Mouse (Mus musculus): ENCODE measurements at regions not wholly inside any gene's neighbourhood (a gene's known extent, or its start where the extent isn't known, plus 50 kb on each side); places are given as distances from the start of the nearest gene placed in this dataset.

DNA sequence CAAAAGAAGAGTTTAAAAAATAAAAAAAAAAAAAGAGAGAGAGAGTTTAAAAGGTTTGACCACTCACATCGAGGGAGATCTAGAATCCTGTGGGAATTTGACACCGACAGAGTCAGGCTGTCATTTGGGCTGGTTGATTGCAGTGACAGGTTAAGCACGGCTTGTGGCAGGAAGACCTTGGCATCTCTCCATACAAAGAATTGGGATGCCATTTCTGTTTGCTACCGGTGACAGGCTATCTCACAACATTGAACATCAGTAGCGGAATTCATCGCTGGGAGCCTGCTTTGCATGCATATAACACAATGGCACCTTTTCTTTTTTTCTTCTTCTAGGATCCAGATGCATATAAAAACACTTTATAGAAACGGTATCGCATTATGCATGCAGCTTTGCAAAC is 53.7 kb upstream of the Gm26657 start:
- no peak for DNase-seq (ENCODE audit: extremely low read depth, low read depth, low spot score)

DNA sequence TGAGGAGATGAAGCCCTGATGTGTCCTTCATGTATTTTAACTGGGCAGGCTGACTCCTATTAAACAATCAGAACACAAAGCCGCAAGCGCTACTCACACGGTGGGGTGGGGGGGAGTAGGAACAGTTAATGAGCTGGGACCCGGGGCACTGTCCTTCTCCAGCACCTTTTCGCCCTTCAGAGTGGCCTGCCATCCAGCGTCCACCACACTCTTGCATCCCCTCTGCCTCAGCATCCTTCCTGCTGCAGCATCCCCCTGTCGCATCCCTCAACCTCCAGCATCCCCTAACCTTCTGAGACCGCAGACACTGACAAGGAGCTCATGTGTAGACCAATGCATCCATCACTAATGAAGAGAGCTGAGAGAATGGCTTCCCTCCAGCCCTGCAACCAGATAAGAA is 54.2 kb upstream of the Gm26657 start:
- DNase-seq (ENCODE audit: extremely low read depth, low read depth, low spot score) = no peak

DNA sequence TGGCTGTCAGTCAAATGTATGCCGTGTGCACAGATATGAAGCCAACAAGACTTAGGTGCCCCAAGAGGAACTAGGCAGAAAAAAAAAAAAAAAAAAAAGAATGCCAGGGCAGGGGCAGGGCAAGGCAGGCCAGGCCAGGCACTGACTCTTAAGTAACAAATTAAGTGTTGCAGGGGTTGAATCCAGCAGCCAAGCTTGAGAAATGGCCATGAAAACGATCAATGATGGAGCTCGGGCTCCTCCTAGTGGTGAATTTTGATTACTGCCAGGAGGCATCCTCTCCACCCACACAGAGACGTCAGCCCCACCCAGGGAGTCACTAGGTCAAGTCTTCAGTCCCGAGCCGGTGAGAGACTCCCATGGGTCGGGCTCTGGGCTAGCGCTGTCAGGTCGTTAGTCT is 54.7 kb upstream of the Gm26657 start:
- DNase-seq (ENCODE audit: extremely low read depth, low read depth, low spot score) = peak; percentile 42

DNA sequence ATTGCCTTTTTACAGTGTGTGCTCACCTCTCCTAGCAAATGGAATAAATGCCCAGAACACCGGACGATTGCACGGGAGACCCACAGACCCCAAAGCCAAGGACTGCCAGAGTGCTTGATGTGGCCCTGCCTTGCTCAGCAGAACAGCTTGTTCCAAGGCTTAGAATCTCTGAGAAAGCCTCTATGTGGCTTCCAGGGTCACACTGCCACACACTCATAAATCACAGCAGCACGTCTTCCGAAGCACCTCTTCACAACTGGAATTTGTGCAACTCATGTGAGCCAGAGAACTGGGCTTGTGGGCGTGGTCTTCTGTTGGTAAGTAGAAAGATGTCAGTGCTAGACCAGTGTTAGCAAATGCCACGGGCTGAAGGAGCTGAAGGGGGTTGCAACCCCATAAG is 55.8 kb upstream of the Gm26657 start:
- DNase-seq (ENCODE audit: extremely low read depth, low read depth, low spot score) = no peak

DNA sequence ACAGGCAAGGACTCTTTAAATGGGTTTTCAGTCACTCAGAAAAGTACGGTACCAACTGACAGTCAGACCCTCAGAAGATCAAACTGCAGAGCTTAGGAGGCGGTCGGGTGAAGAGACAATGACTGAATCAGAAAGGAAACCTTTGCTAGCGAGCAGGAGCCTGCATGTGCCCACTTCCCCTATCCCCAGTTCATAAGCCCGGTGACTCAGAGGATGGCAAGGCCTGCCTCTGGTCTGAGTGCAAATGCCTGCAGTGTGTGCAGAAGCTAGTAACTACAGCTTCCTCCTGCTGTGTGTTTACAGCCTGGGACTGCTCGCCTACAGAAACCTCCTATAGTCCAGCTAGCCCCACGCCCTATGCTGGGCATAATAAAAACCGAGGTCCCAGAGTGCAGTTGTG is 58.7 kb upstream of the Gm26657 start:
- no peak for DNase-seq (ENCODE audit: extremely low read depth, low read depth, low spot score)

DNA sequence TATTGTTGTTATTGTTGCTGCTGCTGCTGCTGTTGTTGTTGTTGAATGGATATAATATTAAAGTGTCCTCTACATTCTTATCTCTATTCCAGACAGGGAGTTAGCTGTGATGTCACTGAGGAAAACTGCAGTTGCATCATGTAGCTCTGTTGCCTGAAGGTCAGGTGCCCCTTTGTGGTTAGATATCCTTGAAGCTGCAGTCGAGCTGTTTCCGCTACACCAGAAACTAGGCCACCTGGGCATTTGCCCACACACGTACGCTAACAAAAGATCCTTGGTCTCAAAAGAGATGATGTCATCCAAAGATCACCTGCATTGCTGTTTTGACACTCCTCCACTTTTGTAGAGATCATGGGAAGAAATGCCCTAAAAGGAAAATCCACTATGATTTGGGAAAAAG is 66.0 kb upstream of the Gm26657 start:
- no peak for DNase-seq (ENCODE audit: extremely low read depth, low read depth, low spot score)

DNA sequence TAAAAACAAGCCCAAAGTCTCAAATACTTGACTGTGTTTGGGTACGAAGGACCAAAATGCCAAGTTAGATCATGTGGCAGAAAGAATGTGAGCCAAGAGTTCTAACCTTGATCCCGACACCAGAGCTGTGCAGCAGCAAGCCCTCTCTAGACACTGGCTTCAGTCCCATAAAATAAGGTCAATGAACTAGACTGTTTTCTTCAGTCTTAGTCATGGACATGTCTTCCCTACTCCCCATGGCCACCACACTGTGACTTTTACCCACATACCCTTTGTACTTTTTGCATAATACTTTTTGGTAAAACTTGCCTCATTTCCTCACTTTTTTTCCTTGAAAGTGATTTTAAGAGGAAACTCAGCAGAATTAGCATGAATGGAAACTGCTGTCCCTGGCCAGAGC is 74.9 kb upstream of the Gm26657 start:
- DNase-seq (ENCODE audit: extremely low read depth, low read depth, low spot score) = no peak

DNA sequence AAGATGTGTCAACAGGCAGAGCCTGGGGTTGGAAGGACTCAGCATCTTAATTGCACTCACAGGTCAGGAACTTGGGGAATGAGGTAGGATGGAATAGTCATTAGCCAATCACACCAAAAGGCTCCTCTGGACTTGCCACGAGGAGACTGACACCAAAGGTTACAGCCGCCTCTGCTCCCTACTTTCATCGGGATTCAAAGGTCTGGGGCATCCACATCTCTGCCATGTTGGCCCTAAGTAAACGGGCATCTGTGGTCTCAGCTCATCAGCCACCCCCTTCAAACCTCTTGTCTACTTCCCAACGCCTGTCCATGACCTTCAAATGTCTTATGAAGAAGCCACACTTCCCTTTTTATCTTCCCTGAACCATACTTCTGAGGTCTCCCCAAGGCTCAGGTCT is 78.1 kb upstream of the Gm26657 start:
- no peak for DNase-seq (ENCODE audit: extremely low read depth, low read depth, low spot score)

DNA sequence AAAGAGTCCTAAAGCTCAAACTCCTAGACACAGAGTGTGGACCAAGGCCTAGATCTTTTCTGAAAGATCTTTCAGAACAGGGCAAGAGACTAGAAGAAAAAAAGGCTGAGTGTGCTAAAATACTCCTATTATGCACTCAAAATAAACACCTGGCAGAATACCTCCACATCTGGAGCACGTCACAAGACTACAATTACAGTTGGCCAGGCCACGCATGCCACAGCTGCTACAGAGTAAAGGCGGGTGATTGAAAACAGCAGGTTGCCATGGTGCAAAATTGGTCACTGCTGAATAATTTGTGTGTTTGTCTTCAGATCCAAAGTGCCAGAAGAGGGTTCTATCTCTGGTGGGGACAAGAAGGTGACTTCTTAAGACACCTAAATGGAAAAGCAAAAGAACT is 82.8 kb upstream of the Gm26657 start:
- no peak for DNase-seq (ENCODE audit: extremely low read depth, low read depth, low spot score)

DNA sequence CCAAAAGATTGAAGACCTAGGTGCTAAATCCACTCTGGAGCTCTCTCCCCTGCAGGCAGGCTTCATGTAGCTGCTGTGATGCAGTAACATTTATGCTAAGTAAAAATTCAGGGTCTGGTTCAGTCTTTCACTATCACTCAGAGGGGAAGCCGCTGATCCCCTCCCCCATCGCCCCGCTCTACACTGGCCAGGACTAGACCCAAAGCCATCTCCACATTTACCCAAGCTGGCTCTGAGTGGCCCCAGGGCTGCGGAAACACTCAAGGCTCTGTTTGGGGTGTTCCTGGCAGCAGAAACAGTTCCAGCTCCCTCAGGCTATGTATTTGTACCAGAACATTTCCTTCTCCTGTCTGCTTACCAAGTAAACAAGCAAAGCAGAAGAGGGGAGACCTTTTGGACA is 85.5 kb upstream of the Gm26657 start:
- no peak for DNase-seq (ENCODE audit: extremely low read depth, low read depth, low spot score)

DNA sequence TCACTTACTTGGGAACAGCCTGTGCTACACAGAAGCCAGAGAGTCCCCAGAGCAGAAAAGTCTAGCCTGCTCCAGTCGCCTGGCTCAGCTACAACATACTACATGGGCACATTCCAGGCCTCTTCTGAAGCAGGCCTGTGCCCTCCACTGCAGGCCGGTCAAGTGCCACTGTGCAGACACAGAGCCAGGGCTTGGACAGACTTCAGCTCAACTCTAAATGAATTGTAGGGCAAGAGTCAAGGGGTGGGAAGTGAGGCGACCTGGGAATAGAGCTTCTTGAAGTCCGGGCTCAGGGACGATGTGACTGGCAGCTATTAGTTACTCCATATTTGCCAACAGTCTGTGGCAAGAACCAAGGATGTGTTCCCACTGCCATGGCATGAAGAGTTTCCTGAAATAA is 87.1 kb upstream of the Gm26657 start:
- DNase-seq (ENCODE audit: extremely low read depth, low read depth, low spot score) = no peak

DNA sequence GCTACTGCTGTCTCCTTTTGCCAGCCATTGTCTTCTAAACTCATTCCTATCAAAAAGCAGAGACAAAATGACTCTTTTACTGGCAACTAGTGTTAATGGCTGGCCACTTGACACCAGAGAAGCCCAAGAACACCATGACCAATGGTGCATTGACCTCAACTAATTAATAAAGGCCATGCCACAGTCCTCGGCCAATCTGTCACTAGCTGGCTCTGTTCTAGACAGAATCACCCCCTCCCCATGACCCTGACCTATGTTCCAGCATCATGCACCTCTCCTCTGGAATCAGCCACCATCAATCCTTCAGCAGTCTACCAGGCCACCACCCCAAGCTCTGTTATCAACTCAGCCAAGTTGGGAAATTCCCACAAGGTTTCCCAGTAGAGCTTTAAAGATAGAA is 90.1 kb upstream of the Gm26657 start:
- DNase-seq (ENCODE audit: extremely low read depth, low read depth, low spot score) = no peak

DNA sequence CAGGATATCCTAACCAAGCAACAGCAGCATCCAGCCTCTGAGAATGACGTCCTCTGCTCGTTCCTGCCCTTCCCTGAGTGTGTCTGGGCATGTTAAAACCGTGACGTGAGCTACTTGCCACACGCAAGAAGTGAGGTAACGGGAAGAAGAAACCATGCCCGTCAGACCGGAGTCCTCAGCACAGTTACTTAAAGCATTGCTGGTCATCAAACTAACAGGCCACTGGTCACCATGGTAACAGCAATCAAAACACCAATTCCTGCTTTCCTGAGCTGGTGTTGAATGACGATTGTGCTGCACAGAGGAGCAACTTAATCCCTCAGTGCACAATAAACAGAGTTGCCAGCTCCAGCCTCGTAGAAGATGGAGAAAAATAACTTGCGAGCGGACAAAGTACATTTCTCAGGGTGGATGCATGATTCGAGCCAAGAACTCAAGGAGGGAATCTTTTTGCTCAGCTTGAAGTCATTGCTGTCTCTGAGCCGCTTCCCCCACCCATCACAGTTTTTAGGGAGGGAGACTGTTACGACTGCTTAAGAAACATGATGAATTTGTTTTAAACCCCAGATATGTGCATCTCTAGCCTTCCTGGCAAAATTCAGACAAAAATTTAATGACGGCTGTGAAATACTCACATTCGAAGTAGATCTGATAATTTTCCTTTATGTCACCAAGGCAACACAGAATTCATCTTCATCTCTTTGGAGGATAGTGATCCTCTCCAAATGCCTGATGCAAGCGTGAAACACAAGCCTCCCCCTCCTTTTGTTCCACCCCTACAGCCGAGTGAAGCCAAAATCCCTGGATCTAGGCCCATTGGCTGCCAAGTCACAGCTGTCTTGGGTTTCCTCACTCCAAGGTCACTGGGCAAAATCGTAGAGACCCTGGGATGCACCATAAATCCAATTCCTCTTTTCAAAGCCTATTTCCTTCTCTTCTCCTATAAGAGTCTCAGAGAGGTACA is 95.6 kb upstream of the Gm26657 start:
- no peak for DNase-seq (ENCODE audit: extremely low read depth, low read depth, low spot score)

DNA sequence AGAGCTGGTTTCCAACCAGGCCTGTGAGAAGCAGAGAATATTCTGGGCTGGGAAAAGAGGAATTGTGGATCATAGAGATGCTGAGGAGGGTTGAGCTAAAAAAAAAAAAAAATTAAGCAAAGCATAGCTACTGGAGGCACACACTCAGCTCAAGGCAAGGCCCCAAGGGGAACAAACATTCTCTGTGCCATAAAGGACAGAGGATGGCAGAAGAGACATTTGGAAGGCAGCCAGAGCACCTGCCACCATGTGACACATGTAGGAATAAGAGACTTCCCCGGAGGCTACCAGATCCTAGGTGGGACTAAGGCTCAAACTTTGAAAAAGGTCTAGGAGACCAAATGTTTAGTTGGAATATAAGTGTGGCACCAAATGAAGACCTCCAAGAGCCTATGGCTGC is 96.4 kb upstream of the Gm26657 start:
- DNase-seq (ENCODE audit: extremely low read depth, low read depth, low spot score) = no peak

DNA sequence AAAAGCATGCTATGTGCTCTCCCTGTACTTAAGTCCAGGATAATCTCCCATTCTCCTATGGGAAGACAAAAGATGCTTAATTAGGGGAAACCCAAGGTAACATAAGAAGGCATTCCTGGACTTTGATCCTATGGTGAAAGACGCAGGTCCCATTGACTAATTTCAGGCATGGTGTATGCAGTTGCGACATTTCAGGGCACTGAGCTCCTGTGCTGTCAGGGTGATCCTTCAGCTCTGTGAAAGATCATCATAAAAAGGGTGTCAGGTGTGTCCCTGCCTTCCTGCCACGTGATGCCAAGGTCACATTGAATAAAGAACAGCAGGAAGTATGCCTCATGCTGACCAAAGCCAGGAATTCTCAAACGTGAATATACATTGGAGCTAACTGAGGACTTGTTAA is 100.2 kb upstream of the Gm26657 start:
- no peak for DNase-seq (ENCODE audit: extremely low read depth, low read depth, low spot score)

DNA sequence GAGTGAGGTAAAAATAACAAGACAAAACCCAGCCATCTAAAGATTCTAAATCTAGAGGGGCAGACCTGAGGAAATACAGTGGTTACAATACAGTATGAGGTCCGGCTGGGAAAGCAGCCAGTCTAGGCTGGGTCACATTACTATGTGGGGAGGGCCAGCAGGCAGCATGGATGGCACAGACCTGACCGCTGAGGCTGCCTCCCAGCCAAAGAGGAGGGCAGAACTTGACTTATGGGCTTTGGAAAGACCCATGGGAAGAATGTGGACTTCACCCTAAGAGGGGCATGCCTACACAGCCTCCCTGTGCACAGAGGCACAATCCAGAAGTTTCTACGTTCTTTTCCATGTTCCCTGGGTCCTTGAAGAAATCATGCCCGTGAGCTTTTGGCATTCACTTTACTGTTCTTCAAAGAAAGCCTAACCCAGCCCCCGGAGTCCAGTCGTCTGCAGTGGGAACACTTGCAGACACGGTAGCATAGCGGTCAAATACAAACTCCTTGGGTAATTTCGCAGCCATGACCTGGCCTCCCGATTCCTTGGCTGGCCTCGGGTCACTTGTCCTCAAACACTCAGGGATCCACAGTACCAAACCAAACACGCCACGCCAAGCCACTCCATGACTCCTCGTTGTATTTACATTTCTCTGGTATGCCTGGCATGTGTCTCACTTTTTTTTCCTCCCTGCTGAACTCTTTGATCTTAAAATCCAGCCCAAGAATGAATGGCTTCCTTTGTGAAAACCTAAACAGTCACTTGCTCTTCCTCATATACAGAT is 101.0 kb upstream of the Gm26657 start:
- no peak for DNase-seq (ENCODE audit: extremely low read depth, low read depth, low spot score)

DNA sequence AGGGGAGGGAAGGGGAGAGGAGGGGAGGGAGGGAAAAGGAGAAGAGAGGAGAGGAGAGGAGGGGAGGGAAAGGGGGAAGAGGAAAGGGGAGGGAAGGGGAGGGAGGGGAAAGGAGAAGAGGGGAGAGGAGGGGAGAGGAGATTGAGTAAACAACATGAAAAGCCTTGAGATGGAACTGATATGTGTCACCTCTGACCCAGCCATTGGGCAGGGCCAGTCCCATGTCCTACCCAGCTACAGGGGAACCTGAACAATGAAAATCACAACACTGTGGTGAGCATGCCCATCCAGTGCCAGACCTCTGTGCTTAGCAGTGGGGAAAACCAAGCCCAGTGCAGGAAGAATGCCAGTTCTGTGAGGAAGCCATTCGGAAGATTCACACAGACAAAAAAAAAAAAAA is 103.6 kb upstream of the Gm26657 start:
- DNase-seq (ENCODE audit: extremely low read depth, low read depth, low spot score) = no peak

DNA sequence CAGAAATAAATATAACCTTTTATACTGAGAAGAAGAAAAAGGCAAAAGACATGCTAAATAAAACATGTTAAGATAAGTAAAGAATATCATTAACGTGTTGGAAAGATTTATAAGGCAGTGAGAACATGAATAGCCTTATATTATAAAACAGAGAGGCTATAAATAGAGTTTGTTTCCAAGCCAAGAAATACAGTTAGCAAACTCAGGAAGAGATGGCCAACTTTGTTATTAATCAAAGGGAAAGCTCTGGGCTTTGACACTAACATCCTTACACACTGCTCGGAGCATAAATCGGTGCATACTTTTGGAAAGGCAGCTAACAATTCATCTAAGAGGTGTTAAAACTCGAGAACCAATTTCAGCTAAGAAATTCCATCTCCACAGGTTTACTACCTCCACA is 106.3 kb upstream of the Gm26657 start:
- DNase-seq (ENCODE audit: extremely low read depth, low read depth, low spot score) = no peak

DNA sequence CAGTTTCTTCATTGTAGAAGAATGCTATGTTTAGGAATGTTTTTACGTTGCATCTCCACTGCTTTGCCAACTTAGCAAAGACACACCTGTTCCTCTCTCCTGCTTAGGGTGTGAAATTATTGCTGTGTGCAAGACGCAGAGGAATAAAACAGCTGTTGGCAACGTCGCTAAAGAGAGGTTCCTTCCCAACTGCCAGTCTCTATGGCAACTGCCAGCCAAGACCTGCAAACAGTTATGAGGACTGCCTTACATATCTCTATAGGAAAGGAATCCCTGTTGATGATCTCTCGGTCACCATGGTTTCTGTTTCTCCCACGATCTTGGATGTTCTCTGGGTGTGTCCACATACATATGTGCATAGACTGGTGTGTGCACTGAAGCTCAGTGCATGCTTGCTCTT is 109.6 kb upstream of the Gm26657 start:
- no peak for DNase-seq (ENCODE audit: extremely low read depth, low read depth, low spot score)

DNA sequence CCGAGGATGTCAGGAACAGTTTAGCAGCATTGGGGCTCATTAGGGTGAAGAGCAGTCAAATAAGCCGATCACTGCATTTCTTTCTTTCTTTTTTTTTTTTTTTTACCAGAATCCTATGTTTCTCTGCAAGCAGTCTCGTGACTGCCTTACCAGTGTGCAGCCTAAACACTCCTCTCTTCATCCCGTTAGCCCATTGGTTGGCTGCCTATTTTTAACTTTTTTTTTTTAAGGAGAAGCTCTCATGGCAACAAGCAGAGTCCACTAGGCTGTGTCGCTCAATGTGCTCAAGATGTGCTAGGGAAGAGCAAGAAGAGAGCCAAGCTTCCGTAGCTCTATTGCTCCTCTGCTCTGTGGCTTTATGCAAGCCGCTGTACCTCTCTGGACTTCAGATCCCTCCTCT is 112.7 kb upstream of the Gm26657 start:
- no peak for DNase-seq (ENCODE audit: extremely low read depth, low read depth, low spot score)

DNA sequence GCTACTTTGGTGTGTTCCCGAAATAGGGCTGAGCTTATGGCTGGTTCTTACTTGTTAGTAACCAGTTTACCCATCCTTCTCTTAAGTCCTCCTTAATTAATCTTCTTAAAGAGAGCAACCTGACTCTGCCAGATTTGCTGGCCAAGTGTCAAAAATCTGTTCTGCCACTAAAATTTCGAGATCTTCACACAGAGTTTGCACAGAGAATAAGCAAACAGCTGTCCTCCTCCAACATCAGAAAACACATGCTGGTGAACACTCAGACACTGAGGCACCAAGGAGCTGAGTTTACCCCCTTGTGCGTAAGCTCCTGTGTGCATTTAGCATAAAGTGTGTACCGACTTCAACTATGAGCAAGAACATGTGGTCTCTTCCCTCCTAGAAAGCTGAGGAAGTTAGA is 118.1 kb upstream of the Gm26657 start:
- no peak for DNase-seq (ENCODE audit: extremely low read depth, low read depth, low spot score)

DNA sequence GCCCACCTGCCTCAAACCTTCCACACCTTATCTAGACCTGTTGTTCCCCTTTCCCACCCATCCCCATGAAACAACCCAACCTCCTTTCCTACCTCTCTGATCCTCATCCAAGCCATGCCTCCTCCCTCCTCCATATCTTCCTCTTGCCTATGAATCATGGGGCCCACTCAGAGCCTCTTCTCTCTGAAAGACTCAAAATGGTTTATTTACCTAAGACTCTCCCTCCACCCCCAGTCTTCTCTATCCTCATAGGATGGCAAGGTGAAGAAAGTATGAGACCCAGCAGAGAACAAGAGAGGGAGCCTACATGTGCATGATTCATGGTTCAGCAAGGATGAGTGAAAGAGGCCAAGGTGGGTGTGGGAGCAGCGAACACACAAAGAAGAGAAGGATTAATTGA is 118.5 kb upstream of the Gm26657 start:
- no peak for DNase-seq (ENCODE audit: extremely low read depth, low read depth, low spot score)

All from fat pad, adult 2 months (tissue).